Mouse (Mus musculus): Measurements from ENCODE around the gene Ifi206. TPM values are rescaled to one million over a fixed set of nuclear protein-coding genes. Genes with fewer than 3 reads are reported as not detected.
"Not testable (repeated sequence)": the region's sequence is repeated elsewhere in the genome, so short reads cannot be mapped to it uniquely, and the experiment has no call there.

The Ifi206 gene
- polyA plus RNA-seq (2012; ENCODE audit: insufficient read depth, insufficient read length, low replicate concordance, missing spikeins): not detected in 2 replicates

DNA sequence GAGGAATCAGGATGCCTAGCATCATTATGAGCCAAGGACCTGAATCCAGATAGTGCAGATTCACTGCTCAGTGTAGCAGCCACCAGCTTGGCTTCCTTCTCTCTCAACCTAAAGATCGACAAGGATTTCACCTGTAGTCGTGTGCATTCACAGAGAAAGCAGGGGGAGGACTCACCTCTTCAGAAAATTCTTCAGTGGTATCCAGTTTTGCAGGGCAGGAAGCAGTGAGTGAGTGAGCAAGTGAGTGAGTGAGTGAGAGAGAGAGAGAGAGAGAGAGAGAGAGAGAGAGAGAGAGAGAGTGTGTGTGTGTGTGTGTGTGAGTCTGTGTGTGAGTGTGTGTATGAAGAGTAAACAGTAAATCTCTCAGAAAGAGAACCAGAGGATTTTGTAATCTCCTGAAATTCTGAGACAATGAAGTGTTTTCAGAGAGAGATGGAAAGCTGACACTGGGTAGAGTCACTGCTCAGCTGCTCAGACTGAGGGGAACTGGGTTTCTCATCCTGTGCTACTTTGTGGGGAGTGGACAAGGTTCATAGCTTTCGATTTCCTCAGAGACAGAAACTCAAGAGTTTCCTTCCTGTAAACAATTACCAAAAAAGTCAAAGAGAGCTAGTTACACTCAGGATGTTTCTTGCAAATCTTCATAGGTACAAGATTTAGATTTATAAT, at the start of gene Ifi206:
TSS of gene Ifi206 (minus strand) at position 230 of the 669 bp plus-strand sequence.
- H3K4me1 ChIP-seq (ENCODE audit: control insufficient read depth, insufficient read depth, low read length); H3K4me3 ChIP-seq (ENCODE audit: insufficient read depth, low read depth, low read length); H3K27ac ChIP-seq (ENCODE audit: insufficient read depth, low read depth, low read length): not testable (repeated sequence)
- 88% methylated on average over 3 of the region's 3 CpGs for WGBS

DNA sequence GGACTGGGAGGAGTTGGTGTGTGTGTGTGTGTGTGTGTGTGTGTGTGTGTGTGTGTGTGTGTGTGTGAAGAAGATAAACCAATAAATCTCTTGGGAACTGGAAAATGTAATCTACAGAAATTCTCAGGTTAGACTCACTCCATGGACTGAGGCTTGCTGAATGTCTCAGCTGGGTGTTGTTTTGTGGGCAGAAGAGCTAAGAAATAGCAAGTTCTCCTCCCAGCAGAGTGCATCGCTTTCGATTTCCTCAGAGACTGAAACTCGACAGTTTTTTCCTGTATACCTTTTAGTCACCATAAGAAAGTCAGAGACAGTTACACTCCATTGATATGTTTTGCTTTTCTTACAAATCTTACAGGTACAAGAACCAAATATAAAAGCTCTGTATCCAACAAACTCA, 45.0 kb upstream of the Ifi206 start, which contains the start of gene Ifi214:
TSS of gene Ifi214 (minus strand) at position 167 of the 400 bp plus-strand sequence.
- WGBS: 89% methylated on average over 3 of the region's 3 CpGs
- H3K4me3 ChIP-seq (ENCODE audit: insufficient read depth, low read depth, low read length); H3K4me1 ChIP-seq (ENCODE audit: control insufficient read depth, insufficient read depth, low read length); H3K27ac ChIP-seq (ENCODE audit: insufficient read depth, low read depth, low read length): not testable (repeated sequence)

DNA sequence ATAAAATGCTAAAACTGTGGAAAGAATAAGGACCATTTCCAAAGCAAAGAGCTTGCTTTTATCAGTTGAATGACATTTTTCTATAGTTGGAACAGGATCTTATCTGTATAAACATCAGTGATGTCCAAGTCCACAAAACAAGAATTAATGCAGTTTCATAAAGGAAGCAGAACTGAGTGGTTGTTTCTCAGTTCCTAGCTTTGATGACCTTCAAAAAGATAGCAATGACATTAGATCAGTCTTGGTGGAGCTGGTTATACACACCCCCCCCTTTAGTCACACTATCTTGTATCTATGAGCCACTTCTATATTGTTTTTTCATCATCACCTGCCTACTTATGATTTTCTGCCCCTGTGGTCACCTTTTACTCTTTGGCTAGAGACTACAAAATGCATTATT, 30.6 kb upstream of the Ifi206 start:
- Histone ChIP-seq H3K27ac (ENCODE audit: insufficient read depth, low read depth, low read length) (no peak overlapping the region), H3K4me1 (ENCODE audit: control insufficient read depth, insufficient read depth, low read length) (no peaks in the 10 kb centered on the region), H3K4me3 (ENCODE audit: insufficient read depth, low read depth, low read length) (no peak overlapping the region)
- TF ChIP-seq CTCF (IDR thresholded peaks at IDR 0.05; ENCODE audit: insufficient read depth, low read depth, low read length): no peak
- no peak for TF ChIP-seq POLR2A (IDR thresholded peaks at IDR 0.05; ENCODE audit: insufficient read depth, low read depth, low read length)

DNA sequence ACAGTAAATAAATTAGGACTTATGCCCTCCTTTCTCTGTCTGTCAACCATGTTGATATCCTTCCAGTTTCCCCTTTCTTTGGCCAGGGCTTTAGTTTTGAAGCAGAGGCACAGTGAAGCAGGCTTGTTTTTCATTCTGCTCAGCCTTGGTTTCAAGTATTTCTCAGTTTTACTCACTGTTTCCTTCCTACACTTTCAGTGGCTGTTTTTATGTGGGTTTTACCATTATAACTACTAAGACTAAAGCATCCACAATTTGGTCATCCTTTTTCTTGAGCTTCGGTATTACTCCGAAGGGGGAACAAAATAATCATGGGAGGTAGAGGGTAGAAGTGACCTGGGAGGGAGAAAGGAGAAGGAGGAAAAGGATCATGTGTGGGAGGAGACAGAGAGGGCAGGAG, 19.8 kb upstream of the Ifi206 start:
- H3K4me3 ChIP-seq (ENCODE audit: insufficient read depth, low read depth, low read length); H3K4me1 ChIP-seq (ENCODE audit: control insufficient read depth, insufficient read depth, low read length); H3K27ac ChIP-seq (ENCODE audit: insufficient read depth, low read depth, low read length): not testable (repeated sequence)
- WGBS: 96% methylated on average over 2 of the region's 2 CpGs

DNA sequence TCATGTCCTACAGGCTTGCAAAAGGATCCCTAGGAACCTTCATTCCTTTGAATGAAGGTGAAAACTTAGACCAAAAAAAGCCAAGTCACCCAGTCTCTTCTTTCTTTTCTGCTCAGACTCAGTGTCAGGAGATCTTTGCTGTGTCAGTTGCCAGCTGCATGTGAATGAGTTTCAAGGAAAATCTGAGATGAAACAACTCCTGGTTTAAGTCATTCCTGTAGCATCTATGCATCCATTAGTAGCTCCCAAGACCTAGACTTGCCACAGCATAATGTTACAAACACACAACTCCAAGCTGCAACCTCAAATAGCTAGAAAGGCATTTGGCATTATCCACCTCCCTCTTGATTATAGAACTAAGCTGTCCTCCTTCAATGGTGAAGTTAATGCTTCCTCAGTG, 642 bp upstream of the Ifi206 start:
- H3K4me1 ChIP-seq (ENCODE audit: control insufficient read depth, insufficient read depth, low read length); H3K27ac ChIP-seq (ENCODE audit: insufficient read depth, low read depth, low read length); H3K4me3 ChIP-seq (ENCODE audit: insufficient read depth, low read depth, low read length): not testable (repeated sequence)

DNA sequence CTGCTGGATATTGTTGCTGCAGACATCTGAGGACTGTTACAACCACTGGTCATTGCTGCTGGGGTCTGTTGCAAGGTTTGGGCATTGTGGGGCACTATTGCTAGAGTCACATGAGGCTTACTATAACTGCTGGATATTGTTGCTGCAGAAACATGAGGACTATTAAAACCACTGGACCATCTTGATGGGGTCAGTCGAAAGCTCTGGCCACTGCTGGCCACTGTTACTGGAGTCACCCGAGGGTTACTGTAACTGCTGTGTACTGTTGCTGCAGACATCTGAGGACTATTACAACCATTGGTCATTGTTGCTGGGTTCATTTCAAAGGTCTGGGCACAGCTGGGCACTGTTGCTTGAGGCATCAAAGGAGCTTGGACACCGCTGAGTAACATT, 9.7 kb downstream of the Ifi206 start:
- not testable (repeated sequence) for H3K4me1 ChIP-seq (ENCODE audit: control insufficient read depth, insufficient read depth, low read length); H3K4me3 ChIP-seq (ENCODE audit: insufficient read depth, low read depth, low read length); H3K27ac ChIP-seq (ENCODE audit: insufficient read depth, low read depth, low read length)
- 80% methylated on average over 3 of the region's 3 CpGs for WGBS

DNA sequence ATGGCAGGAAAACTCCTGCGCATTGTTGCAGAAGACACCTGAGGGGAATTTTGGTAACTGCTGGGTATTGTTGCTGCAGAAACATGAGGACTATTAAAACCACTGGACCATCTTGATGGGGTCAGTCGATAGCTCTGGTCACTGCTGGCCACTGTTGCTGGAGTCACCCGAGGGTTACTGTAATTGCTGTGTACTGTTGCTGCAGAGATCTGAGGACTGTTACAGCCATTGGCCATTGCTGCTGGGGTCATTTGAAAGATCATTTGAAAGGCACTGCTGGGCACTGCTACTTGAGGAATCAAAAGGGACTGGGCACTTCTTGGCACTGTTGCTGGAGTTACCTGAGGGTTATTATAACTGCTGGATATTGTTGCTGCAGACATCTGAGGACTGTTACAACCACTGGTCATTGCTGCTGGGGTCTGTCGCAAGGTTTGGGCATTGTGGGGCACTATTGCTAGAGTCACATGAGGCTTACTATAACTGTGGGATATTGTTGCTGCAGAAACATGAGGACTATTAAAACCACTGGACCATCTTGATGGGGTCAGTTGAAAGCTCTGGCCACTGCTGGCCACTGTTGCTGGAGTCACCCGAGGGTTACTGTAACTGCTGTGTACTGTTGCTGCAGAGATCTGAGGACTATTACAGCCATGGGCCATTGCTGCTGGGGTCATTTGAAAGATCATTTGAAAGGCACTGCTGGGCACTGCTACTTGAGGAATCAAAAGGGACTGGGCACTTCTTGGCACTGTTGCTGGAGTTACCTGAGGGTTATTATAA, 10.3 kb downstream of the Ifi206 start:
- H3K4me1 ChIP-seq (ENCODE audit: control insufficient read depth, insufficient read depth, low read length); H3K4me3 ChIP-seq (ENCODE audit: insufficient read depth, low read depth, low read length); H3K27ac ChIP-seq (ENCODE audit: insufficient read depth, low read depth, low read length): not testable (repeated sequence)
- WGBS: 95% methylated on average over 5 of the region's 5 CpGs

DNA sequence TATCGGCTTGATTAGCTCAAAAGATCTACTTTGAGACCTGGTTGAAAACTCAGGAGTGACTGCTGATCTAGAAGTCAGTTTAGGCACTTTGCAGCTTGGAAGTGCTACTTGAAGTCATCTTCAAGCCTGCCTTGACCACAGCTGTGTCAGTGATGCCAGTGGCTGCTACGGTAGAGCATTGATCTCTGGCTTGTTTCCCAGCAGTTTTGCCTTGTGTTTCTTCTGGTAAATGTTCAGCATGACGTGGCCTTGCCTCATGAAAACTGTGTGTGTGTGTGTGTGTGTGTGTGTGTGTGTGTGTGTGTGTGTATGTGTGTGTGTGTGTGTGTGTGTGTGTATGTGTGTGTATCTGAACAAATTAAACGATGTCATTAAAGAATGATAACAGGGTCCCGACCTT, 34.1 kb downstream of the Ifi206 start:
- 82% methylated on average over 5 of the region's 5 CpGs for WGBS
- H3K4me1 ChIP-seq (ENCODE audit: control insufficient read depth, insufficient read depth, low read length): no peaks in the 10 kb centered on the region
- H3K27ac ChIP-seq (ENCODE audit: insufficient read depth, low read depth, low read length): no peak overlapping the region

DNA sequence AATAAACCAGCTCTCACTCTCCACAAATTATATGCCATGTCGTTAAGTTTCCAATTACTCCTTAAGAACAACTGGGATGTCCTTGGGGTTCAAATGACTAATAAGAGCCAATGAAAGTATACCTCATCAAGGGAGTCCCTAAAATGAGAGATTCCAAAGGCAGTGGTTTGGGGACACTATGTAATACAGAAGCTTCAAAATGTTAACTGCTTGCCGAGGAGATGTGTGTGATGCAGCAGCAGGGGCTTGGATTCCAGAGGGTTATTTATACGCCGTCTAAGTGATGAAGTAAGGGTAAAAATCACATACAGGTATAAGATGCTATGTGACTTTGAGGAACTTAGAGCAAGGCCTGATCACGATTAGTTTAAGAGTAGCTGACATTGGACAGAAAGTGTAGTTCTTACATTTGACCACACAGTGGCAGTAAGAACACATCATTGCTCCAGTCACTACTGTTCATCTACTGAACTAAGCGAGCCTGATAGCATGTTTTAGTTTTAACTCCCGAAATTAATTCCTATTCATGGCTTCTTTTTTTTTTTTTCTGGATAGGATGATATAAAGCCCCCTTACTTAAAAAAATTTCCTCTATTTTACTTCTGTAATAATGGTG, 34.6 kb downstream of the Ifi206 start:
- TF ChIP-seq POLR2A (IDR thresholded peaks at IDR 0.05; ENCODE audit: insufficient read depth, low read depth, low read length) (no peak), CTCF (IDR thresholded peaks at IDR 0.05; ENCODE audit: insufficient read depth, low read depth, low read length) (no peak)
- Histone ChIP-seq H3K4me3 (ENCODE audit: insufficient read depth, low read depth, low read length) (no peak overlapping the region), H3K4me1 (ENCODE audit: control insufficient read depth, insufficient read depth, low read length) (no peaks in the 10 kb centered on the region), H3K27ac (ENCODE audit: insufficient read depth, low read depth, low read length) (no peak overlapping the region)
- WGBS: 43% methylated on average over 7 of the region's 7 CpGs

More for the DNA sequence above, 34.1 kb downstream of the Ifi206 start:
- TF ChIP-seq CTCF (IDR thresholded peaks at IDR 0.05; ENCODE audit: insufficient read depth, low read depth, low read length): no peak
- no peak for TF ChIP-seq POLR2A (IDR thresholded peaks at IDR 0.05; ENCODE audit: insufficient read depth, low read depth, low read length)
- no peak overlapping the region for H3K4me3 ChIP-seq (ENCODE audit: insufficient read depth, low read depth, low read length)

DNA sequence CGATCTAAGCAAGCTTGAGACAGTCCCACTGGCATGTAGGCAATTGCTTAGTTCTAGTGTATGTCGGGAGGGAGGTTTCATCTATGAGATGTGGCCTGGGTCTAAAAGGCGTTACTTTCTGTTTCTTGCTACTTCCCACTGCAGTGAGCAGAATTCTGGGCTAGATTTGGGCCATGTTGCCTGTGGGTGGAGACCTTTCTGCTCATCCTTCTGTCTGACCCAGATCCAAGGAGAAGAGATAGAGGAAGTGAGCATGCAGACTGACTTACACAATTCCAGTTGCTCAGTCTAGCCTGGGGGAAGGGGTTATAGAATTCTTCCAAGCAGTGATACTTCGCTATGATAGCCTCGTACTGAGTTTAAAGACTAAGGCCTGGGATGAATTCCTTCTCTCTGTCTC, 39.2 kb downstream of the Ifi206 start:
- WGBS: 96% methylated on average over 5 of the region's 5 CpGs
- Histone ChIP-seq H3K27ac (ENCODE audit: insufficient read depth, low read depth, low read length) (no peak overlapping the region), H3K4me3 (ENCODE audit: insufficient read depth, low read depth, low read length) (no peak overlapping the region), H3K4me1 (ENCODE audit: control insufficient read depth, insufficient read depth, low read length) (no peaks in the 10 kb centered on the region)
- no peak for TF ChIP-seq CTCF (IDR thresholded peaks at IDR 0.05; ENCODE audit: insufficient read depth, low read depth, low read length)
- TF ChIP-seq POLR2A (IDR thresholded peaks at IDR 0.05; ENCODE audit: insufficient read depth, low read depth, low read length): no peak

All from olfactory bulb, adult 2 months (tissue).